Mouse (Mus musculus): ENCODE results near the gene Cdkn2aip.

Cdkn2aip gene

GRCm38 (mm10) chr8:47659463-47659862 is 54.3 kb downstream of the Cdkn2aip start:
- DNase-seq (ENCODE audit: low spot score in 2 of 2): no peak
